Mouse (Mus musculus) heart, embryonic 16.5 days (tissue): ENCODE data around the gene Acvrl1. TPM values are rescaled to one million over a fixed set of nuclear protein-coding genes. Genes with fewer than 3 reads are reported as not detected.
A peak's percentile ranks its signal among the peaks of the same experiment; 100 is the strongest.

Source experiments
- ATAC-seq: fragments of 200-750 bp; cut with Nextera tagmentation; replicated peaks from 2 replicates; pipeline ENCODE4 v1.8.0; 2017; ENCODE audit warnings: moderate number of reproducible peaks; ENCODE audit not compliant: insufficient read depth, low FRiP score; ENCODE audit errors: extremely low read depth
- H3K27ac ChIP-seq: fragments of 300-500 bp; sonication (generic); 2 replicates; pipeline ENCODE4 v1.5.1; 2014; ENCODE audit warnings: mild to moderate bottlenecking, low read length, control low read depth, moderate library complexity
- H3K27me3 ChIP-seq: fragments of 300-500 bp; sonication (generic); 2 replicates; pipeline ENCODE4 v1.6.1; 2014; ENCODE audit warnings: low read length, mixed read lengths; ENCODE audit not compliant: control insufficient read depth, insufficient read depth
- H3K36me3 ChIP-seq: fragments of 300-500 bp; sonication (generic); 2 replicates; pipeline ENCODE4 v1.6.1; 2014; ENCODE audit not compliant: control insufficient read depth, insufficient read depth
- H3K4me1 ChIP-seq: fragments of 300-500 bp; sonication (generic); 2 replicates; pipeline ENCODE4 v1.6.1; 2014; ENCODE audit warnings: low read length, mixed read lengths; ENCODE audit not compliant: control insufficient read depth, insufficient read depth
- H3K4me2 ChIP-seq: fragments of 300-500 bp; sonication (generic); 2 replicates; pipeline ENCODE4 v1.6.1; 2014; ENCODE audit warnings: low read depth, mild to moderate bottlenecking, control low read depth, low read length
- H3K4me3 ChIP-seq: fragments of 300-500 bp; sonication (generic); 2 replicates; pipeline ENCODE4 v1.5.1; 2014; ENCODE audit warnings: mild to moderate bottlenecking, control low read depth, low read length
- H3K9ac ChIP-seq: fragments of 300-500 bp; sonication (generic); 2 replicates; pipeline ENCODE4 v1.6.1; 2014; ENCODE audit warnings: low read length, control low read depth
- H3K9me3 ChIP-seq: fragments of 300-500 bp; sonication (generic); replicated peaks from 2 replicates; pipeline ENCODE4 v1.6.1; 2016; ENCODE audit warnings: low read length; ENCODE audit not compliant: control insufficient read depth
- WGBS: fragments of 180-500 bp; shearing (Covaris S2); extraction: QIAGEN DNeasy Blood & Tissue Kit; methylation state at CpG from one replicate; pipeline ENCODE4 v1.1.7; 2014; 5-methylcytosine and 5-hydroxymethylcytosine counted together
- polyA plus RNA-seq: library from polyadenylated mRNA; unstranded; fragments of >200 nt; fragmentation: Nextera tagmentation; extraction: Ambion mirVana; gene quantifications from 2 replicates; pipeline ENCODE4 v1.2.1, GENCODE M21; 2015

Acvrl1 gene
- polyA plus RNA-seq, 1 experiment from 2014 or later = 14.7 TPM

GRCm38 (mm10) chr15:101133993-101134704 is 5.8 kb downstream of the Acvrl1 start:
- peaks cover 25% of the 10 kb centered on the region for H3K27me3 ChIP-seq
- no peaks in the 10 kb centered on the region for H3K9me3 ChIP-seq
- H3K4me2 ChIP-seq = peak overlapping the region; percentile 46
- peaks cover 26% of the 10 kb centered on the region for H3K4me1 ChIP-seq
- H3K9ac ChIP-seq = 0 out of 2 replicates have a peak overlapping the region, but pooled peaks have one; percentile 34
- 37% methylated on average over 15 of the region's 15 CpGs for WGBS
- H3K4me3 ChIP-seq = peak overlapping the region; percentile 35
- H3K36me3 ChIP-seq = peaks cover 2% of the 10 kb centered on the region; the same call in 1 of the 2 replicates
- peak; percentile 38; the same call in 1 of the 2 replicates for ATAC-seq
- peak overlapping the region; percentile 66 for H3K27ac ChIP-seq

GRCm38 (mm10) chr15:101135405-101135804 is 7.1 kb downstream of the Acvrl1 start:
- H3K27me3 ChIP-seq = peaks cover 15% of the 10 kb centered on the region
- H3K4me3 ChIP-seq = peak overlapping the region; percentile 35
- peaks cover 2% of the 10 kb centered on the region; the same call in 1 of the 2 replicates for H3K36me3 ChIP-seq
- H3K27ac ChIP-seq = no peak overlapping the region
- H3K9ac ChIP-seq = peak overlapping the region; percentile 56
- peaks cover 31% of the 10 kb centered on the region for H3K4me1 ChIP-seq
- H3K9me3 ChIP-seq = no peaks in the 10 kb centered on the region
- peak overlapping the region; percentile 46 for H3K4me2 ChIP-seq
- WGBS = 57% methylated on average over 8 of the region's 8 CpGs
- no peak for ATAC-seq

GRCm38 (mm10) chr15:101137455-101137854 is 9.1 kb downstream of the Acvrl1 start:
- Histone ChIP-seq H3K27me3 (0 out of 2 replicates have a peak, but pooled peaks cover 3% of the 10 kb centered on the region), H3K36me3 (peaks cover 2% of the 10 kb centered on the region; the same call in 1 of the 2 replicates), H3K9ac (no peak overlapping the region), H3K4me3 (no peak overlapping the region), H3K4me2 (no peak overlapping the region), H3K4me1 (peaks cover 25% of the 10 kb centered on the region), H3K27ac (no peak overlapping the region), H3K9me3 (no peaks in the 10 kb centered on the region)
- no peak for ATAC-seq
- WGBS = 79% methylated on average over 11 of the region's 11 CpGs

- 75% methylated on average over 3 of the region's 3 CpGs for WGBS
- no peak overlapping the region for H3K9ac ChIP-seq
- H3K4me2 ChIP-seq = no peak overlapping the region
Observed at GRCm38 (mm10) chr15:101138675-101139074, 10.4 kb downstream of the Acvrl1 start.

GRCm38 (mm10) chr15:101139885-101140284 is 11.6 kb downstream of the Acvrl1 start:
- no peaks in the 10 kb centered on the region for H3K9me3 ChIP-seq
- WGBS = 15% methylated on average over 12 of the region's 12 CpGs
- peak overlapping the region; percentile 58 for H3K27ac ChIP-seq
- H3K4me1 ChIP-seq = peaks cover 49% of the 10 kb centered on the region
- no peak overlapping the region; the same call in 1 of the 2 replicates for H3K4me3 ChIP-seq
- H3K27me3 ChIP-seq = 0 out of 2 replicates have a peak, but pooled peaks cover 3% of the 10 kb centered on the region
- H3K9ac ChIP-seq = peak overlapping the region; percentile 6
- peak; percentile 34 for ATAC-seq
- peaks cover 2% of the 10 kb centered on the region; the same call in 1 of the 2 replicates for H3K36me3 ChIP-seq
- peak overlapping the region; percentile 16 for H3K4me2 ChIP-seq

More at GRCm38 (mm10) chr15:101138675-101139074, 10.4 kb downstream of the Acvrl1 start:
- Histone ChIP-seq H3K9me3 (no peaks in the 10 kb centered on the region), H3K4me1 (peaks cover 37% of the 10 kb centered on the region), H3K27ac (no peak overlapping the region), H3K4me3 (no peak overlapping the region), H3K36me3 (peaks cover 2% of the 10 kb centered on the region; the same call in 1 of the 2 replicates), H3K27me3 (0 out of 2 replicates have a peak, but pooled peaks cover 3% of the 10 kb centered on the region)
- ATAC-seq = no peak

- ATAC-seq = no peak
- peaks cover 54% of the 10 kb centered on the region for H3K4me1 ChIP-seq
- WGBS = 36% methylated on average over 6 of the region's 6 CpGs
- peak overlapping the region; percentile 58 for H3K27ac ChIP-seq
- H3K9ac ChIP-seq = no peak overlapping the region; the same call in 1 of the 2 replicates
- no peaks in the 10 kb centered on the region for H3K9me3 ChIP-seq
- H3K36me3 ChIP-seq = peaks cover 2% of the 10 kb centered on the region; the same call in 1 of the 2 replicates
- 0 out of 2 replicates have a peak, but pooled peaks cover 1% of the 10 kb centered on the region for H3K27me3 ChIP-seq
- H3K4me2 ChIP-seq = no peak overlapping the region
- no peak overlapping the region for H3K4me3 ChIP-seq
Observed at GRCm38 (mm10) chr15:101140587-101140986, 12.3 kb downstream of the Acvrl1 start.

GRCm38 (mm10) chr15:101141061-101141541 is 12.8 kb downstream of the Acvrl1 start:
- Histone ChIP-seq H3K4me1 (peaks cover 59% of the 10 kb centered on the region), H3K4me2 (no peak overlapping the region), H3K27ac (no peak overlapping the region), H3K27me3 (no peaks in the 10 kb centered on the region), H3K36me3 (peaks cover 2% of the 10 kb centered on the region; the same call in 1 of the 2 replicates), H3K4me3 (no peak overlapping the region), H3K9ac (no peak overlapping the region), H3K9me3 (no peaks in the 10 kb centered on the region)
- ATAC-seq = peak; percentile 24
- WGBS = 10% methylated on average over 8 of the region's 14 CpGs

- no peaks in the 10 kb centered on the region for H3K27me3 ChIP-seq
- WGBS = 53% methylated on average over 8 of the region's 8 CpGs
- H3K4me1 ChIP-seq = peaks cover 73% of the 10 kb centered on the region
- H3K4me2 ChIP-seq = no peak overlapping the region
- H3K4me3 ChIP-seq = no peak overlapping the region
- no peaks in the 10 kb centered on the region for H3K9me3 ChIP-seq
- ATAC-seq = no peak
- no peak overlapping the region; the same call in 1 of the 2 replicates for H3K27ac ChIP-seq
- H3K9ac ChIP-seq = no peak overlapping the region
- H3K36me3 ChIP-seq = peaks cover 2% of the 10 kb centered on the region; the same call in 1 of the 2 replicates
Observed at GRCm38 (mm10) chr15:101142672-101143071, 14.3 kb downstream of the Acvrl1 start.

GRCm38 (mm10) chr15:101143494-101143893 is 15.2 kb downstream of the Acvrl1 start:
- peak; percentile 34; the same call in 1 of the 2 replicates for ATAC-seq
- Histone ChIP-seq H3K9ac (0 out of 2 replicates have a peak overlapping the region, but pooled peaks have one; percentile 10), H3K36me3 (no peaks in the 10 kb centered on the region), H3K27ac (peak overlapping the region; percentile 38), H3K4me2 (0 out of 2 replicates have a peak overlapping the region, but pooled peaks have one; percentile 1), H3K27me3 (no peaks in the 10 kb centered on the region), H3K4me1 (peaks cover 81% of the 10 kb centered on the region), H3K9me3 (no peaks in the 10 kb centered on the region), H3K4me3 (no peak overlapping the region)
- 15% methylated on average over 8 of the region's 8 CpGs for WGBS
